Mouse (Mus musculus) brain, embryonic 14.5 days (tissue): ENCODE measurements around the gene Ap1g2.

Experiments used
- CTCF ChIP-seq: fragments of 200-500 bp; IDR thresholded peaks from 2 replicates; pipeline ENCODE4 v1.5.1; 2012; ENCODE audit warnings: inconsistent platforms, mild to moderate bottlenecking, moderate library complexity, borderline replicate concordance; ENCODE audit not compliant: insufficient read depth, insufficient read length; ENCODE audit errors: extremely low read depth
- POLR2A ChIP-seq: fragments of 200-500 bp; IDR thresholded peaks from 2 replicates; pipeline ENCODE4 v1.6.1; 2012; ENCODE audit warnings: mild to moderate bottlenecking, inconsistent platforms, borderline replicate concordance; ENCODE audit not compliant: poor library complexity, insufficient read depth, insufficient read length, severe bottlenecking; ENCODE audit errors: extremely low read depth

DNA sequence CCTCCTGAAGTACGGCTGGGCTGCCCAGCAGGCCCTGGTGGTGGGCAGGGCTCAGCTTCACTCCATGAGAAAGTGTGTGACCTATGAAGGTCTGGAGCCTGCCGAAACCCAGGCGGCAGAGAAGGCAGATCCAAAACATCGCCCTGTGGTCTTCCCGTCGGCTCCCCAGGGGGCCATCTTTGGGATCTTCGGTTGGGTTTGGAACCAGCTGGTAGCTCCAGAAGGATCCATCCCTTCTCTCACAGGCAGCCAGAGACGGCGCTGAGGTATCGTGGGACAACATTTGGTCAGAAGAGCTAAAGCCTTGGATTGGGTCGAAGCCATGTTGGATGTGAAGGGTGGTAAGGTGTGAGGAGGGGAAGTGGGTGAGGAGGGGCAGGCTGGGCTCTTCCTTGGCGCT is 32.0 kb downstream of the Ap1g2 start:
- TF ChIP-seq POLR2A (no peak), CTCF (no peak)
